Mouse (Mus musculus) CH12.LX (cell line): ENCODE measurements around the gene Slc5a11. TPM values are rescaled to one million over a fixed set of nuclear protein-coding genes. Genes with fewer than 3 reads are reported as not detected.

Experiments
- DNase-seq: peaks from one replicate; pipeline ENCODE4 v3.0.0-alpha.2; 2013; ENCODE audit errors: extremely low read depth
- H3K27ac ChIP-seq: 2 replicates; pipeline ENCODE4 v1.5.1; 2012; ENCODE audit warnings: low read depth, mild to moderate bottlenecking, control low read depth, moderate library complexity; ENCODE audit not compliant: insufficient read depth
- H3K27me3 ChIP-seq: replicated peaks from 2 replicates; pipeline ENCODE3; 2012; ENCODE audit warnings: inconsistent platforms
- H3K36me3 ChIP-seq, 2 experiments: replicated peaks in 1 of 2; 2 replicates each; pipeline versions ENCODE3 to v1.6.1; 2012; ENCODE audit warnings: inconsistent platforms in 1 of 2, low read length in 1 of 2, mild to moderate bottlenecking in 1 of 2, mixed read lengths in 1 of 2, moderate library complexity in 1 of 2; ENCODE audit not compliant: control insufficient read depth in 1 of 2, insufficient read depth in 1 of 2
- H3K4me1 ChIP-seq, 2 experiments: 2 replicates each; pipeline ENCODE4 v1.6.1; 2012; ENCODE audit warnings: inconsistent platforms in 1 of 2, moderate library complexity in 1 of 2; ENCODE audit not compliant: insufficient read depth in 2 of 2, control insufficient read depth in 1 of 2
- H3K4me2 ChIP-seq: 2 replicates; pipeline ENCODE4 v1.6.1; 2012; ENCODE audit warnings: low read depth, mild to moderate bottlenecking, control low read depth; ENCODE audit not compliant: poor library complexity, insufficient read depth, severe bottlenecking
- H3K4me3 ChIP-seq, 3 experiments: fragments of 150-350 bp in 1 of 3; sonication (generic) in 1 of 3; replicated peaks in 1 of 3; 2 replicates each; pipeline versions ENCODE3 to v1.5.1; 2011 to 2012; ENCODE audit warnings: low read depth in 2 of 3, low read length in 2 of 3, mild to moderate bottlenecking in 2 of 3, moderate library complexity in 2 of 3, control low read depth in 1 of 3, improper control_type of control experiment in 1 of 3, inconsistent platforms in 1 of 3, mixed read lengths in 1 of 3; ENCODE audit not compliant: poor library complexity in 1 of 3
- H3K79me2 ChIP-seq: replicated peaks from 2 replicates; pipeline ENCODE4 v1.6.1; 2012; ENCODE audit warnings: mild to moderate bottlenecking, moderate library complexity; ENCODE audit not compliant: control insufficient read depth, poor library complexity, insufficient read depth, severe bottlenecking; ENCODE audit errors: extremely low read depth
- H3K9ac ChIP-seq: 2 replicates; pipeline ENCODE4 v1.6.1; 2012; ENCODE audit warnings: low read depth, mild to moderate bottlenecking, control low read depth, moderate library complexity; ENCODE audit not compliant: insufficient read depth
- H3K9me3 ChIP-seq: replicated peaks from 2 replicates; pipeline ENCODE3; 2012; ENCODE audit warnings: low read length, inconsistent platforms, mixed read lengths
- BHLHE40 ChIP-seq: IDR thresholded peaks from 2 replicates; pipeline ENCODE4 v1.6.1; 2011; ENCODE audit warnings: mild to moderate bottlenecking, low read depth, low read length, improper control_type of control experiment
- CHD2 ChIP-seq: IDR thresholded peaks from 2 replicates; pipeline ENCODE4 v1.6.1; 2011; ENCODE audit warnings: low read length, improper control_type of control experiment
- CTCF ChIP-seq, 2 experiments: IDR thresholded peaks in 1 of 2; conservative IDR thresholded peaks in 1 of 2; 2 replicates each; pipeline ENCODE4 v1.5.1; 2011 to 2012; ENCODE audit warnings: low read depth in 2 of 2, low read length in 2 of 2, improper control_type of control experiment in 1 of 2, inconsistent platforms in 1 of 2, mild to moderate bottlenecking in 1 of 2, moderate library complexity in 1 of 2
- ELF1 ChIP-seq: IDR thresholded peaks from 2 replicates; pipeline ENCODE4 v1.6.1; 2014; ENCODE audit warnings: low read depth, mild to moderate bottlenecking, inconsistent platforms, low read length, improper control_type of control experiment
- EP300 ChIP-seq: IDR thresholded peaks from 2 replicates; pipeline ENCODE4 v1.6.1; 2011; ENCODE audit warnings: low read length, improper control_type of control experiment
- ETS1 ChIP-seq: conservative IDR thresholded peaks from 2 replicates; pipeline ENCODE4 v1.6.1; 2012; ENCODE audit warnings: low read depth, mild to moderate bottlenecking, inconsistent platforms, low read length, improper control_type of control experiment, moderate library complexity
- HCFC1 ChIP-seq: IDR thresholded peaks from 2 replicates; pipeline ENCODE4 v1.6.1; 2012; ENCODE audit warnings: low read depth, mild to moderate bottlenecking, inconsistent platforms, low read length, improper control_type of control experiment
- JUND ChIP-seq: conservative IDR thresholded peaks from 2 replicates; pipeline ENCODE4 v1.6.1; 2011; ENCODE audit warnings: low read depth, low read length, improper control_type of control experiment
- KAT2A ChIP-seq: IDR thresholded peaks from 2 replicates; pipeline ENCODE4 v1.6.1; 2012; ENCODE audit warnings: low read length, improper control_type of control experiment, inconsistent platforms; ENCODE audit not compliant: insufficient replicate concordance
- MAX ChIP-seq: IDR thresholded peaks from 2 replicates; pipeline ENCODE4 v1.6.1; 2011; ENCODE audit warnings: low read length, improper control_type of control experiment
- MAZ ChIP-seq: IDR thresholded peaks from 2 replicates; pipeline ENCODE4 v1.6.1; 2012; ENCODE audit warnings: low read depth, mild to moderate bottlenecking, inconsistent platforms, low read length, improper control_type of control experiment, moderate library complexity
- MEF2A ChIP-seq: IDR thresholded peaks from 2 replicates; pipeline ENCODE4 v1.6.1; 2014; ENCODE audit warnings: low read depth, mild to moderate bottlenecking, inconsistent platforms, low read length, improper control_type of control experiment, borderline replicate concordance
- MXI1 ChIP-seq: IDR thresholded peaks from 2 replicates; pipeline ENCODE4 v1.6.1; 2011; ENCODE audit warnings: mild to moderate bottlenecking, low read depth, low read length, improper control_type of control experiment
- NELFE ChIP-seq: IDR thresholded peaks from 2 replicates; pipeline ENCODE4 v1.6.1; 2011; ENCODE audit warnings: low read depth, low read length, improper control_type of control experiment
- NRF1 ChIP-seq: IDR thresholded peaks from 2 replicates; pipeline ENCODE4 v1.6.1; 2014; ENCODE audit warnings: low read depth, mild to moderate bottlenecking, inconsistent platforms, low read length, improper control_type of control experiment, moderate library complexity
- POLR2A ChIP-seq: IDR thresholded peaks from 2 replicates; pipeline ENCODE4 v1.6.1; 2011; ENCODE audit warnings: low read depth, mild to moderate bottlenecking, improper control_type of control experiment, low read length
- RCOR1 ChIP-seq: conservative IDR thresholded peaks from 2 replicates; pipeline ENCODE4 v1.6.1; 2012; ENCODE audit warnings: low read depth, mild to moderate bottlenecking, inconsistent platforms, low read length, improper control_type of control experiment
- SMC3 ChIP-seq: IDR thresholded peaks from 2 replicates; pipeline ENCODE4 v1.6.1; 2011; ENCODE audit warnings: low read depth, low read length, improper control_type of control experiment
- TBP ChIP-seq: conservative IDR thresholded peaks from 2 replicates; pipeline ENCODE4 v1.6.1; 2011; ENCODE audit warnings: low read depth, low read length, improper control_type of control experiment
- USF2 ChIP-seq: conservative IDR thresholded peaks from 2 replicates; pipeline ENCODE4 v1.6.1; 2011; ENCODE audit warnings: low read depth, low read length, improper control_type of control experiment
- ZC3H11A ChIP-seq: IDR thresholded peaks from 2 replicates; pipeline ENCODE4 v1.6.1; 2012; ENCODE audit warnings: low read depth, mild to moderate bottlenecking, inconsistent platforms, low read length, improper control_type of control experiment
- dilution Hi-C: fragments of 300-500 bp; cut with MboI; formaldehyde crosslinking; loops from 2 replicates; pipeline ENCODE4 v1.14.3; 2020; ENCODE audit warnings: low sequenced_read_pairs; ENCODE audit not compliant: extremely low pct_unique_long_range_greater_than_20kb, extremely low pct_ligation_motif_present
- in situ Hi-C: fragments of 300-500 bp; cut with MboI; formaldehyde crosslinking; loops from 3 replicates; pipeline ENCODE4 v1.14.3; 2019; ENCODE audit warnings: low sequenced_read_pairs, low pct_ligation_motif_present, low pct_unique_long_range_greater_than_20kb, mixed read lengths
- polyA plus RNA-seq: library from polyadenylated mRNA; unstranded; fragments of >175 nt; gene quantifications from 2 replicates; pipeline ENCODE4 v1.2.1, GENCODE M21; 2012; ENCODE audit warnings: low read depth; ENCODE audit not compliant: insufficient read length
- total RNA-seq, 2 experiments: library from RNA; depleted of rRNA; stranded (reverse); fragments of 300-350 nt in 1 of 2; fragments of >200 nt in 1 of 2; gene quantifications; 2 replicates each; pipeline ENCODE4 v1.2.3; 2012 to 2014

The Slc5a11 gene
- total and polyA plus RNA-seq, 3 experiments, result 0.38 to 1.3 (median 1.2) TPM

DNA sequence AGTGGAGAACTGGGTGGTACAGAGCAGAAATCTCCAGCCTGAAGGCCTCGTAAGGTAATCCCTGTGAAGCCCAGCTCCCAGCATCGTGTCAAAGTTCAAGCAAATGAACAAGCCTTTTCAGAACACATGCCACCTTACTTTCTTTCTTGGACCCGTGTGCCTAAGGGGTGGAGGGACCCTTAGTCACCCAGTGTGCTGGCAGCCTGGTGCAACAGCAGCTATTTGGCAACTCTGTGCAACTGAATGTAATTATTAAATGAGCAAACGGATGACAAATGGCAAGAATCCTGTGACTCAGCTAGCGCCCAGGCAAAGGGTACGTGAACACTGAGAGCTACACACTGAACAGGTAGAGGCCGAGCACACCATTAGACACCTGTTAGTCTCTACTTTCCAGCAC, 79.3 kb downstream of the Slc5a11 start:
- no peak overlapping the region for H3K9ac ChIP-seq
- TF ChIP-seq HCFC1 (no peak), MEF2A (no peak), CHD2 (no peak), MAX (no peak), ETS1 (no peak), ZC3H11A (no peak), USF2 (no peak), EP300 (no peak), KAT2A (no peak), MAZ (no peak), NRF1 (no peak), SMC3 (no peak), NELFE (no peak), MXI1 (no peak), POLR2A (no peak), JUND (no peak), BHLHE40 (no peak), TBP (no peak), RCOR1 (no peak), ELF1 (no peak)
- TF ChIP-seq, all 38 proteins: peak for 0
- no peak for DNase-seq
- Histone ChIP-seq H3K36me3 (peaks cover 56 to 98% of the 10 kb centered on the region in 2 experiments), H3K9me3 (no peaks in the 10 kb centered on the region), H3K79me2 (no peaks in the 10 kb centered on the region; the same call in 1 of the 2 replicates), H3K27ac (no peak overlapping the region), H3K4me2 (no peak overlapping the region), H3K4me3 (no peak overlapping the region), H3K4me1 (peaks cover 0 to 20% of the 10 kb centered on the region in 2 experiments; a peak in 2 of 4 replicates), H3K27me3 (no peaks in the 10 kb centered on the region)
- dilution Hi-C loops, result no loop called here
- in situ Hi-C loops, result no loop called here

DNA sequence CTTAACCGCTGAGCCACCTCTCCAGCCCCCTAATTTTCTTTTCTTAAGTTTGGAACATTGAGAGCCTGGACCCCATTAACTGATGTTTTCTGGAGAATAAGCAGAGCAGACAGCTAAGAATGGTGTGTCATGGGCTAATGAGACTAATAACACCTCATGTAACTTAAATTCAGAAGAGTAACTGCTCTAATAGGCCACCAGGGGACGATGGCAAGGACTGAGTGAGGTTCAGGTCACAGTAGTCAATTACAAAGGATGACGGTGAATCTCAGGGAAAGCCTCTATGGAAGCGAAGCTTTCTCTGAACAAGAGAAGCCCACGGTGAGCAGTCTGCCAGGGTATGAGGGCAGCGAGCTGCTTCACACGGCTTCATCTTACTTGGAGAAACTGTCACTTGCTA, 80.8 kb downstream of the Slc5a11 start:
- Histone ChIP-seq H3K79me2 (no peaks in the 10 kb centered on the region; the same call in 1 of the 2 replicates), H3K9ac (no peak overlapping the region), H3K9me3 (no peaks in the 10 kb centered on the region), H3K4me3 (no peak overlapping the region), H3K27me3 (no peaks in the 10 kb centered on the region)
- in situ Hi-C loops, result no loop called here
- no peak for TF ChIP-seq MXI1
- no peak for TF ChIP-seq EP300
- peak in 1 of 2 experiments; percentile 30; a peak in 2 of 4 replicates for TF ChIP-seq CTCF (conservative IDR thresholded peaks at IDR 0.05 in 1 of 2, IDR thresholded peaks at IDR 0.05 in 1 of 2; ENCODE audit: low read depth in 2 of 2, low read length in 2 of 2)
- no peak for TF ChIP-seq POLR2A
- peak; percentile 32 for TF ChIP-seq SMC3
- TF ChIP-seq, all 38 proteins: peak for 2
- DNase-seq, result no peak
- H3K27ac ChIP-seq, result no peak overlapping the region
- H3K4me1 ChIP-seq, result peaks cover 0 to 20% of the 10 kb centered on the region in 2 experiments; a peak in 2 of 4 replicates
- no peak overlapping the region for H3K4me2 ChIP-seq
- peaks cover 58 to 98% of the 10 kb centered on the region in 2 experiments for H3K36me3 ChIP-seq
- dilution Hi-C loops, result no loop called here
